Mouse (Mus musculus): ENCODE results near the gene Pcbp4.

Gene Pcbp4

DNA sequence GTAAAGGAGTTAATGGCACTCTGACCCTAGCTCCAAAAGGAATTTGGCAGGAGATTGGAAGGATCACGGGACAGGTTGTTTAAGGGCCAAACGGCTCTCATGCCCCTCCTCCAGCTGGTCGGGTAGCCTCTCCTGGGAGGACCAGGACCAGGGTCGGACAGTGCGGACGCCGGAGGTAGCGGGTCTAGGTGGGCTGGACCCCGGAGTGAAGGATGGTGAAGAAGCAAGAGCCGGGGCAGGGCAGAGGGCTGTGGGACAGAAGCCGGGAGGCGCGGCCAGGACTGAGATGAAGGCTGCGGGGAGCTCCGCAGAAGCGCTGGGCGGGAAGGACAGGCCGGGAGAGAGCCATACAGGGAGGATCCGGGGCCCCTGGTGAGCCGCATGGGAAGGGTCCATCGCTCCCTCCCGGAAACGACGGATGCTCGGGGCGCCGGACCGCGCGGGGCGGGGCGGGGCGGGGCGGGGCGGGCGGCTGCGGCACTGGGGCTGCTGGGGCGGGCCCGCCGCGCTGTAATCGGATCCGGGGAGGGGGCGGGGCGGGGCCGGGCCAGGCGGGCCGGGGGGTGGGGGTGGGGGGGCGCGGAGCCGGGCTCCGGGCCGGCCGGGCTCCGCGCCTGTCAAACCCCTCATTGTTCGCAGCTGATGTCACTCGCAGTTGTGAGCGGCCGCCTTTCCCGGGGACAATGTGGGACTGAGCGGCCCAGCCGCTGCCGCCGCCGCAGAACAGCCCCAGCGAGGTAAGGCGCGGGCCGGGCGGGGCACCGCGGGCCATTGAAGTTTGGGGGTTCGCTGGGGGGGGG is at the start of gene Pcbp4:
Pcbp4 (plus strand) TSS at position 21 of the 800 bp plus-strand sequence.
- peak in 1 of 2 experiments; percentile 66 for DNase-seq (ENCODE audit: low spot score in 2 of 2)

DNA sequence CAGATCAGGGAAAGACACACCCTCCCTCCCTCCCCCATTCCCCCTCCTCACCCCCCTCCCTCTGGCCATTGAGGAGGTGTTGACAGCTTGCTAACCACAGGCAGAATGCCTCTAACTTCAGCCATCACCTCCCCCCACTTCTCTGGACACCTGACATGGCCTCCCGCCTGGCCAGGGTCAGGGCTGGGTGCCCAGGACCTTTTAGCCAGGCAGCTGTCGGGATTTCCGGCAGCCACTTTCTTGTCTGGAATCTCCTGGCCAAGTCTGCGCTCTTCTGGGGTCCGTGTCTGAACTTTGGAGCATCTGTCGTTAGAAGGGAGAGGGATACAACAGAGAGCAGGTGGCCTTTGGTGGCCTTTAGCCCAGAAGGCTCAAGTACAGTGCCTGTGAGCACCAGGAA is 47.8 kb upstream of the Pcbp4 start:
- DNase-seq (ENCODE audit: low spot score in 2 of 2), result no peak

DNA sequence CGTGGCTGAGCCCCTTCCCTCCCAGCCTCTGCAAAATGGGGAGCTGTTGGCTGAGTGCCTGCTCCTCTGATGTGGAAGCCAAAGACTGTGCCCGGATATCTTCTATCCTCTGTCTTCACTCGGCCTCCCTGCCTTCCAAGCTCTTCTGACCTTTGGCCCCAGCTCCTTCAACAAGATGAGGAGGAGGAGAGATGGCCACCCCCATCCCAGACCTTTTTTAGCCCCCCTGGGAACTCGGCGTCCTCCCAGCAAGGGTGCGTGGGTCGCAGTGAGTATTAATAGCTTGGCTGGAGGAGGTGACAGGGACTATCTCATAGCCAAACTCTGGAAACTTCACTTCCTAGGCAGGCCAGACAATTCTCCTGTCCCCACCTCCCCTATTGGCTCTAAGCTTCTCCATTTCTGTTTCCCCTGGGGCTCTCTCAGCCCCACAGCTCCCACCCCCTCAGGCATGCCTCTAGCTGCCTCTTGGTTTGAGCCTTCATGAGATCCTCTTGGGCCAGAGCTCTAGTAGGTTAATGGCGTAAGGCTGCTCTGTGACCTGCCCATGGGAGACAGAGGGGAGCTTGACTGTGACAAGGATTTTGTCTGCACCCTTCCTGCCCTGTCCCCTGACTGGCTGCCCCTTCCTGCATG is 46.5 kb upstream of the Pcbp4 start:
- no peak for DNase-seq (ENCODE audit: low spot score in 2 of 2)

DNA sequence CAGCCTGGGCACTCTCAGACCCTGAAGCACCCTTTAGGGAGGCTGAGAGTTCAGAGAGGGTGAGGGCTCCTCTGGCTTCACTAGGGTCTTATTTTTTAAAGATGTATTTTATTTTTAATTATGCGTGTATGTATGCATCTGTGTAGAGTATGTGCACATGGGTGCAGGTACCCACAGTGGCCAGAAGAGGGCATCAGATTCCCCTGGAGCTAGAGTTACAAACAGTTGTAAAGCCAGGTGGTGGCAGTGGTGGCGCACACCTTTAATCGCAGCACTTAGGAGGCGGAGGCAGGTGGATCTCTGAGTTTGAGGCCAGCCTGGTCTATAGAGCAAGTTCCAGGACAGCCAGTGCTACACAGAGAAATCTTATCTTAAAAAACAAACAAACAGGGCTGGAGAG is 44.0 kb upstream of the Pcbp4 start:
- no peak for DNase-seq (ENCODE audit: low spot score in 2 of 2)

DNA sequence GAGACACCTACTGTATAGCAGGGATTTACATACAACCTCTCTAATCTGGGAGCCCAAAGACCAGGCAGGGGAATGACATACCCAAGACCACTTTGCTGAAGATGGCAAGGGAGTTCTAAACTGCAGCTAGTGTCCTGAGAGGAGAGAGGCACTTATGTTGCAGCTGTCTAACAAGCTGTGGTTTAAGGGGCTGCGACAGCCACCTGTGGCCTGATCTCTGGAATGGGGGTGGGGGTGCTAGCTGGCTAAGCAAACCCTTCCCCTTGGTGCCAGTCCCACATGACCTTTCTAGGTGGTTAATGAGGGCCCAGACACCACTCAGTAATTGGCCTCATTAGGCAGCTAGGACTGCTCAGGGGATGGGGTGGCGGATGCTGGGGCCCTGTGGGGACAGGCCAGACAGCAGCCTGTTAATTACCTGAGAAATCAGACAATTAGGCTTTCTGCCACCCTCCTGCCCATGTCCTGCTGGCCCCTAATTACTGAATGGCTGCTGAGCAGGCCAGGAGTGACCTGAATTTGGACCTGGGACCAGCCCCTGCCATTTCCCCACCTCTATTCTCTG is 42.9 kb upstream of the Pcbp4 start:
- DNase-seq (ENCODE audit: low spot score in 2 of 2), result no peak

DNA sequence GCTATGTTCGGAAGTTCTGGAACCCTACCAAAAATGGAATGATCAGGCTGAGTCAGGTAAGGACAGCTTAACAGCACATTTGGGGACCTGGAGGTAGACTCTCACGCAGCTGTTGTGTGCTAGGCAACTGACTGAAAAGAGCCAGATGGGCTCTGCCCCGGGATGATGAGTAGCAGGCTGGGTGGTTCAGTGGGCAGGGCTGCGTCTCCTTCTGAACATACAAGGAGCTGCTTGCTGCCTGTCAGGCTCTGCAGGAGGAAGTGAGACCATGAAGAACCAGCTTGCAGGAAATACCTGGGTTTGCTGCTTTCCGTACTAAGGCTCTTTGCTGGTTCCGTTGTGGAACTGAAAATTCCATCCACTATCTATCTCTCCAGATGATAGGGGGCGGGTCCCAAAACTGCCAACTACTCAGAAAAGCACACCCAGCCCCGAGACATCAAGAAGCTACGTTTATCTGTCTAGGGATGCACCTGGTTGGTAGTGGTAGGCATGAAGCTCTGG is 41.9 kb upstream of the Pcbp4 start:
- peak in 1 of 2 experiments; percentile 61 for DNase-seq (ENCODE audit: low spot score in 2 of 2)

DNA sequence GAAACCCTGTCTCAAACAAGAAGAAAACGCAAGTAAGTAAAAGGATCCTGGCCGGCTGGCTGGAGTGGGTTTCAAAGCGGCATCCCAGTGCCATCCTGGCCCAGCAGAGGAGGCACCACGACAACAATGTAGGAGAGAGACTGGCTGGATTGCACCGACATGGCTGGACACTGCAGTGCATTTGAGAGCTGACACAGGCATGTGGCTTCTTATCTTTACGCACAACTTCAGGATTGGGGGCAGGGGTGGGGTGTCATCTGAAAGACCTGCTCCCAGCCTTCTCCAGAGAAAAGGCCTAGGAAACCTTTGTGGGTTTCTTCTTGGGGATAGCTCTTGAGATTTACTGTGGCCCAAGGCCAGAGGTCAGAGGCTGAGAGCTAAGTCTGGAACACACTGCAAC is 41.4 kb upstream of the Pcbp4 start:
- DNase-seq (ENCODE audit: low spot score in 2 of 2), result no peak

DNA sequence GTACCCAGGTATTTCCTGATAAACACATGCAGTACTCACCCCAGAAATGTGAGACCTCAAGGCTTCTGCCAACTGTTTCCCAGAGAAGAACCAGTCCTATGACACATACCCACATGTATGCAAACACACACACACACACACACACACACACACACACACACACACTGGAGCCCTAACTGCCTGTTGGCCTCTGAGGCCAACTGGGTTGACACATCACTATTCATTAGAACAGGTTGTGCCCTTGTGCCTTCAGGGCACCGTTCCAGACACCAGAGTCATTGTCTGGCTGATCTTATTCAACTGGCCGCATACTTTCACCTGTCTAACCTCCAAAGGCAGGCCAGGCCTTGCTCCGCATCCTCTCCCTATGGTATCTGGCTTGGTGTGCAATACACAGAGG is 40.9 kb upstream of the Pcbp4 start:
- DNase-seq (ENCODE audit: low spot score in 2 of 2), result no peak

DNA sequence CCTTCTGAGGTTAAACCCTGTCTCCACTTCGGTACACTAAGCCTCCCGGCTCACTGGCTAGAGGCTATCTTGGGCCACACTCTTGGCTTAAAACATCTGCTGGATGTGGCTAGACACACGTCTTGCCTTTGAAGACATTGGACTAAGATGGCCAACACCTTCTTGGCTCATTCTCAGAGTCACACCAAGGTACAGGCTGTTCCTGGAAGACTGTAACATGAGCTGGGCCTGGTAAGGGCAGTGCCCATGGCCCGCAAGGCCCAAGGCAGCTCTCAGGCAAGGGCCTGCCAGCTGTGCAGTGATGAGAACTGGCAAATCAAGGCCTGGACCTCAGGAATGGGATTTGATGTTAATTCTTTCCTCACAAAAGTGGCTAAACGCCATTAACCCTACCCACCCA is 39.5 kb upstream of the Pcbp4 start:
- no peak for DNase-seq (ENCODE audit: low spot score in 2 of 2)

DNA sequence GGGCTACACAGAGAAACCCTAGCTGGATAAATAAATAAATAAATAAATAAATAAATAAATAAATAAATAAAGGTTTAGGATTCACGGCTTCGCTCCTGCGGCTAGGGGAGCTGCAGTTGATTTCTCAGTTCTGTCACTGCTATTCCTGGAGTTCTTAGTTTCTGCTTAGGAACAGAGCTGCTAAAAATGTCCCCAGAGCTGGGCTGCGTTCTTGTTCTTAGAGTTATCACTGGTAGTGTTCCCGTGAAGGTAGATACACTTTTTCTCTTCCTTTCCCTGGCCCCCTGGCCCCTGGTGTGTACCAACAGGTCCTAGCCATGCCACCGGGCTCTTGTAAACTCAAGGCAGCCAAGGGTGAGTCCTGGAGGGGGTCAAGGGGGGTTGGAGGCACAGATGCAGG is 36.3 kb upstream of the Pcbp4 start:
- DNase-seq (ENCODE audit: low spot score in 2 of 2), result no peak

DNA sequence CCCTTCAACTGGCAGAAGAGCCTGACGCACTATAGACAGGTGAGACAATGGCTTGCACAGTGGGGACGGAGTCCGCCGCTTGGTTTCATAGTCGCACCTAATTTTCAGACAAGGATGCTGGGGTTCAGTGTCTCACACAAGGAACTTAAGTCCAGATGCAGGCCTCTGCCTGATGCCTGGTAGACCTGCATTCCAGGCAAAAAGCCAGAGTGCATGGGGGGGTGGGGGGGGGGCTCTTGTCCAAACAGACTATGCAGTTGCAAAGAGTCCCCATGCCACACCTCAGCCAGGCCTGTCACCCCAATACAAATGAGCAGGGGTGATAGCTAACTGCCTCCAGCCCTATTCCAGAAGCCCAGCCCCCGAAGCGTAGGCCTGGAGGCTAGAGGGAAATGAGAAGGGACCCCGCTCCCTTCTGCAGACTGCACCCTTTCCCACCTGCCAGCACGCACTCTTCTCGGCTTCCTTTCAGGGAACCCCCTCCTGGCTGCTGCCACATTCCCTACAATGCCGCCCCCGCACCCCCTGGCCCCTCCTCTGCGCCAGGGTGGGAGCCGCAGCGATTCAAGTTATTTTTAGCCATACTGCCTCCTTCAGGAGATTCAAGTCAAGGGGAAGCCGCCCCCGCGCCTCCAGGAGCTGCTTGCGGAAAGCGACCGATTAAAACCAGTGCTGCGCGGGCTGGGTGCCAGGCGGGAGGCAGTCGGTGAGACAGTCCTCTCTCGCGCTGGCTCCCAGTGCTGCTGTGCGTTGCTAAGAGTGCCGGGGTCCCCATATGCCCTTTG is 35.1 kb upstream of the Pcbp4 start:
- DNase-seq (ENCODE audit: low spot score in 2 of 2), result peak; percentile 92 to 96

DNA sequence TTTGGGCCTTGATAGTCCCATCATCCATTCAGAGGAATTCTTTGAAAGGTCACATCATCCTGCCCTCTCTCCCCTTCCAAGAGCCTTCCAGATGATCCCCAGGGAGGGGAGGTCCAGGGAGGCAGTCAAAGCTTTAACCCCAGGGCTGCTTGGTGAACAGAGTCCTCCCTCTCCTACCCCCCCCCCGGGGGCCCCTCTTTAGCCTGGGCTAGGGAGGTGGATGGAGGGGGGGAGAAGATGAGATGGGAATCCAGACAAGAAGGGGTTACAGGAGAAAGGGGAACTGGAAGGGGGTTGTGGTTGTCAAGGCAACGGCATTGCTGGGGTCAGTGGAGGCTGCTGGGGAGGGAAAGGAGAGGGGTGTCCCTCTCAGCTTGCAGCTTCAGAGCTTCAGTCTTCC is 32.5 kb upstream of the Pcbp4 start:
- DNase-seq (ENCODE audit: low spot score in 2 of 2), result no peak

DNA sequence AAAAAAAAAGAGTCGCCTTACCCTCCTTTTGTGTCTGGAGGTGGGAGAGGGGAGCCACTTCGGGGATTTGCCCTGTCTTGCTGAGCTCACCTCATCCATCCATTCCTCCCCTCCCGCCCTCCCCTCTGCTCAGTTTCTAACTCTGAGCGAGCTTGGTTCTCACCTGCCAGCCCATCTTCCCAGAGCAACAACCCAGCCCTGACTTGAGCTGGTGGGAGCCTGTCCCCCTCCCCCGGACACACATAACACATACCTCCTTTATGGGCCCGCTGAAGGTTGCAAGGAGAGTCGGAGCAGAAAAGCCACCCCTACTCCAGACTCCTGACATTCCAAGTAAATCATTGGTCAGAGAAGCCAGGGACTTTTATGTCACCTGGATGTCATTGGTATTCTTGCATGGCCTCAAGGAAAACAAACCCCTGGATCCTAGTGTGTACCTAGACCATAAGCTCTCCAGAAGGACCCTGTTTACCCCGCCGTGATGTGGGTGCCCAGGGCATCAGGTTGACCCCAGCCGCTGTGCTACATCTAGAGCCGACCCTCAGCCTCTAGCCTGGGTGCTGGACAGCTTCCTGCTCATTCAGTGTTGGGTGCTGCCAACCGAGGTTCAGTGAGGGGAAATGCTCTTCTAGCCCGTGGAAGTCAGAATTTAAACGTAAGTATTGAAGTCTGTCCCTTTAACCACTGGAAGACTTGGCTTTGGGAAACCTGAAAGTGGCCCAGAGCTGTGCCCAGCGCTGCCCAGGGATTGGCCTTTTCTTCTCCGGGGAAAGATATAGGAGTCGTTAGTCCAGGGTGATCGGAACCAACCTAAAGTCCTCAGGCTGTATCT is 31.8 kb upstream of the Pcbp4 start:
- DNase-seq (ENCODE audit: low spot score in 2 of 2), result no peak

DNA sequence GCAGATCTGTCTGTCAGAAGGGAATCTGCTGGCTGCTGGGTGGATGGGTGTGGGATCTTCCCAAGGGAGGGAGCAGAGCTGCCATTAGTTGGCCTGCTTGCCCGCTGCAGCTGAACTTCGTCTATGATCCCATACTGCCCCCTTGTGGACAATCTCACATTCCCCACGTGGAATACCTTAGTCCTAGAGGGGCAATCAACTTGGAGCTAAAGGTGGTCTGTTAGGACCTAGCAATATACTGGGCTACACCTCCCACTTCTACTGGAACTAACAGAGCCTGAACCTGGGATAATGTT is 31.3 kb upstream of the Pcbp4 start:
- DNase-seq (ENCODE audit: low spot score in 2 of 2), result peak; percentile 75 to 85

DNA sequence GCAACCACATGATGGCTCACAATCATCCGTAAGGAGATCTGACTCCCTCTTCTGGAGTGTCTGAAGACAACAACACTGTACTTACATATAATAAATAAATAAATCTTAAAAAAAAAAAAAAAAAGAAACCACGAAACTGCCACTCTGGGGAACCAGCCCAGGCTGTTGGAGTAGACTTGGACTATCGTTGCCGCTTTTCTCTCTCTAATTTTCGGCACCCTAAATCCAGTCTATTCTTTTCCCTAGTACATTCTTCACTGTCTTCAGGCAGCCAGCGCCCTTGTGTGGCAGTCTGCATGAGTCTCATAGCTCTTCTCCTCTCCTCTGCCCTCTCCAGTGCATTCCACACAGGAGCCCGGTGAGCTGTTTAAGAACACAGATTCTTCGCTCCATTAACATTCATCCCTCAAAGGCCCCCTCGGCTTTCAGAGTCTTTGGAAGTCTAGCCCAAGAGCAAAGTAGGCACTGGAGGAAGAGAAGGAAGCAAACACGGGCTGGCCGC is 24.3 kb upstream of the Pcbp4 start:
- no peak for DNase-seq (ENCODE audit: low spot score in 2 of 2)

DNA sequence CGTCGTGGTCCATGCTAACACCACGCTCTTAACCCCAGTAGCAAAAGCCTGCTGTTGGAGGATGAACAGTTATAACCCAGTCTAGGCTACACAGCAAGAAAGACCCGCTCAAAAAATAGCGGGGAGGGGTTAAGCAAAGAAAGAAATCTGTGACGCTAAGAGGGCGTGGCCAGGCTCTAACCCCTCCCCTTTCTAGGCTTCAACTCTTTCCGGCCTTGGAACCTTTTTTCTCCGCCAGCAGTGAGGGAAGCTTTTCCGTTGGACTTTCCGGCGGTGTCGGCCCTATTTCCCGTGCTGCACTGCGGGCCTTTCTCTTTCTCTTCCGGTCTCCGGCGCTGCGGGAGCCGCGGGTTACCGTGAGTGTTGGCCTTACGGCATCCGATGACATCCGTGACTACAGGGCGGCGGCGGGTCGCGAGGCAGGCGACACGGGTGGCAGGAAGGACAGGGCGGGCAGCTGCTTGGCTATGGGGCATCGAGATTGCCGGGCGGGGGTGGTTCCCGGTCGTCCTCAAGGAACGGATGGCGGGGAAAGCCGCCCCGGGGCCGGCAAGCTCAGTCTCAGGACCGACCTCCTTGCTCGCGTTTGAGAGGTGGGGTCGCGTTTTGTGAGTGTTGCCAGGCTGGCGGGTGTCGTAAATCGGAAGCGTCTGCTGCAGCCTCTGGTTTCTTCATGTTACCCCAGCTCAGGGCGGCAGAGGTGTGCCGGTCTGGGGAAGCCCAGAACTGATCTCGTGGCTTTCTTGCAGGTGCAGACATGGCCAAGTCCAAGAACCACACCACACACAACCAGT is 23.7 kb upstream of the Pcbp4 start, which contains the start of gene Rpl29:
Rpl29 (plus strand) TSS at position 234 of the 794 bp plus-strand sequence.
- DNase-seq (ENCODE audit: low spot score in 2 of 2), result peak; percentile 89 to 93

DNA sequence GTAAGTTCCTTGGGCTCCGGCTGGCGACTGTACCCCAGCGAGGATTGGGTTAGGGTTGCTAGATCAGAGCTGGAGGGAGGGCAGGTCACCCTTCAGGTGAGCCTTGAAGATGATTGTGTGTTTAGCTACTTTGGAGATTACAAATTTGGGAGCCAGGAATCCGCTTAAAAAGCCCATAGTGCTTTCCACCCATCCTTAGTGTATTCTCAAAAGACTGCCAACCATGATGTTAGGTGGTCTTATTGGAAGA is 23.2 kb upstream of the Pcbp4 start:
- no peak for DNase-seq (ENCODE audit: low spot score in 2 of 2)

DNA sequence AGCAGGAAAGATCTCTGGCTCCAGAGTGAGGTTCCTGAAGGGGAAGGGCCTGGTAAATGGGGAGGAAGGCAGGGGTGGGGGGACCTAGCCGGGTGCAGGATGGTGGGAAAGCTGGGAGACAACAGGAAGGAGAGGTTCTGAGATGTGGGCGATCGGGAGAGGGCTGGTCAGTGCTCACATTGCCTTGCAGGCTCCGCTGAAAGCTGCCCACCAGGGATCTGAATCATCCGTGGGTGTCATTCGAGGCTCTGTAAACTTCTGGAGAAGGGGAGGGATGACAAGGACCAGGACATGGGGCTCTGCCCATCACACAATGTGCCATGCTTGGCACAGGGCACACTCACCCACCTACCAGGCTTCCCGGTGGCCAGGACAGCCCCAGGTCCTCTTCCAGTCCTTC is 19.7 kb upstream of the Pcbp4 start:
- no peak for DNase-seq (ENCODE audit: low spot score in 2 of 2)

DNA sequence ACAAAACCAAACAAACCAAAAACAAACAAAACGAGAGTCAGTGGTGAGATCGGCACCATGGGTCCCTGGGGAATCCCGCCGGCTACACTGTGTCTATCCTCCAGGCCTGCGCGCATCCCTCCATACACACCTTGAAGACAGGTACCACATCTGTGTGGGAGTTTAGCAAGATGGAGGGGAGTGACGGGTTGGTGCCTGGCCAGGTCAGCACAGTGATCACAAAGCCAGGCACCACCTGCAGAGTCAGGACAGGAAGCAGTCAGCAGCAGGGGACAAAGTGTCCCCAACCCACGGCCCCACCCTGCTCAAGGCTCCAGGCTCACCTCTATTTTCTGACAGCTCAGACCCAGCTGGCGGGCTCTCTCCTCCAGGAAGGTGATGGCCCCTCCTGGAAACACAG is 16.5 kb upstream of the Pcbp4 start:
- DNase-seq (ENCODE audit: low spot score in 2 of 2), result no peak

DNA sequence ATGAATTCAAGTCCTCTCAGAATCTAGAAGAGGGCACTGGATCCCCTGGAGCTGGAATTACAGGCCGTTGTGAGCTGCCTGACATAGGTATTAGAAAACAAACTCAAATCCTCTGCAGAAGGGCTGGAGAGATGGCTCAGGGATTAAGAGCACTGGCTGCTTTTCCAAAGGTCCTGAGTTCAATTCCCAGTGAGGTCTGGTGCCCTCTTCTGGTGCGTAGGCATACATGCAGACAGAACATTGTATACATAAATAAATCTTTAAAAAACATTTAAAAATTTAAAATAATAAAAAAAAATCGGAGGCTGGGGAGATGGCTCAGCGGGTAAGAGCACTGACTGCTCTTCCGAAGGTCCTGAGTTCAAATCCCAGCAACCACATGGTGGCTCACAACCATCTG is 10.4 kb upstream of the Pcbp4 start:
- no peak for DNase-seq (ENCODE audit: low spot score in 2 of 2)

DNA sequence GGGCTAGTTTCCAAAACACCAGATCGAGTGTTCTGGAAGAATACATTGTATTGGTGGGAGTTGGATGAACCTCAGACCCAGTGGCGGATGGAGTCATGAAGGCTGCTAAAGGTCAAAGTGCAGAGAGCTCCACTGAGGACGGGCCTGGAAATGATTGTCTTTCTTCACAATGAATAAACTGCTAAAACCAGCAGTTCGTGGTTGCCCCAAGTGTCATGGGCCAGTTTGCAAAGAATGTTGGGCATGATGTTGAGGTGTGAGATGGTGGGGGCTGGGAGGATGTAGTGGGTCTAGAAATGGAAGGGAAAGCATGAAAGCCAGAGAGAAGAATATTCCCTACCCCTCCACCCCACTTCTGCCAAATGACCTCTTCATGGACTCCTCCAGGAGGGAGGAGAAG is 8.3 kb upstream of the Pcbp4 start:
- no peak for DNase-seq (ENCODE audit: low spot score in 2 of 2)
